Mouse (Mus musculus) intestine, postnatal 0 days (tissue): ENCODE results near the gene Foxj1. TPM values are rescaled to one million over a fixed set of nuclear protein-coding genes. Genes with fewer than 3 reads are reported as not detected.

Experiments used
- ATAC-seq: fragments of 200-750 bp; cut with Nextera tagmentation; 2 replicates; pipeline ENCODE4 v1.8.0; 2017; ENCODE audit warnings: mild to moderate bottlenecking, moderate TSS enrichment, moderate library complexity
- H3K27ac ChIP-seq: fragments of 300-500 bp; sonication (generic); 2 replicates; pipeline ENCODE4 v1.5.1; 2014; ENCODE audit warnings: mild to moderate bottlenecking, low read depth, low read length, moderate library complexity
- H3K27me3 ChIP-seq: fragments of 300-500 bp; sonication (generic); replicated peaks from 2 replicates; pipeline ENCODE4 v1.6.1; 2014; ENCODE audit warnings: low read length, mixed read lengths; ENCODE audit not compliant: control insufficient read depth, insufficient read depth
- H3K36me3 ChIP-seq: fragments of 300-500 bp; sonication (generic); 2 replicates; pipeline ENCODE4 v1.6.1; 2014; ENCODE audit warnings: mild to moderate bottlenecking, moderate library complexity; ENCODE audit not compliant: control insufficient read depth, insufficient read depth
- H3K4me1 ChIP-seq: fragments of 300-500 bp; sonication (generic); replicated peaks from 2 replicates; pipeline ENCODE4 v1.6.1; 2014; ENCODE audit warnings: antibody characterized with exemption, low read length, mixed read lengths; ENCODE audit not compliant: control insufficient read depth, insufficient read depth
- H3K4me2 ChIP-seq: fragments of 300-500 bp; sonication (generic); replicated peaks from 2 replicates; pipeline ENCODE4 v1.6.1; 2014; ENCODE audit warnings: low read depth, mild to moderate bottlenecking, moderate library complexity
- H3K4me3 ChIP-seq: fragments of 300-500 bp; sonication (generic); 2 replicates; pipeline ENCODE4 v1.5.1; 2014; ENCODE audit warnings: low read depth, low read length
- H3K9ac ChIP-seq: fragments of 300-500 bp; sonication (generic); 2 replicates; pipeline ENCODE4 v1.6.1; 2014; ENCODE audit warnings: mild to moderate bottlenecking, low read depth, low read length
- H3K9me3 ChIP-seq: fragments of 300-500 bp; sonication (generic); 2 replicates; pipeline ENCODE4 v1.6.1; 2016; ENCODE audit warnings: mixed run types; ENCODE audit not compliant: control insufficient read depth
- CTCF ChIP-seq: sonication (generic); IDR thresholded peaks from 2 replicates; pipeline ENCODE4 v1.5.1; 2016; ENCODE audit warnings: low read depth, mild to moderate bottlenecking, control low read depth, antibody characterized with exemption, moderate library complexity
- WGBS: fragments of 180-500 bp; shearing (Covaris S2); extraction: QIAGEN DNeasy Blood & Tissue Kit; methylation state at CpG from one replicate; pipeline ENCODE4 v1.1.7; 2014; 5-methylcytosine and 5-hydroxymethylcytosine counted together
- polyA plus RNA-seq: library from polyadenylated mRNA; unstranded; fragments of >200 nt; fragmentation: Nextera tagmentation; extraction: Ambion mirVana; gene quantifications from 2 replicates; pipeline ENCODE4 v1.2.1, GENCODE M21; 2015

Gene Foxj1
- polyA plus RNA-seq, 1 experiment from 2014 or later = 0.09 TPM

GRCm38 (mm10) chr11:116330211-116330518, 5.0 kb downstream of the Foxj1 start:
- H3K27ac ChIP-seq = no peak overlapping the region
- TF ChIP-seq CTCF = no peak
- H3K9ac ChIP-seq = no peak overlapping the region

GRCm38 (mm10) chr11:116329314-116330210, 5.6 kb downstream of the Foxj1 start:
- Histone ChIP-seq H3K9me3 (no peaks in the 10 kb centered on the region), H3K36me3 (no peaks in the 10 kb centered on the region), H3K4me3 (no peak overlapping the region), H3K9ac (no peak overlapping the region), H3K4me2 (no peak overlapping the region), H3K4me1 (peaks cover 6% of the 10 kb centered on the region; the same call in 1 of the 2 replicates), H3K27ac (no peak overlapping the region), H3K27me3 (peaks cover 10% of the 10 kb centered on the region)
- no peak for TF ChIP-seq CTCF
- 53% methylated on average over 18 of the region's 18 CpGs for WGBS
- no peak for ATAC-seq

More at GRCm38 (mm10) chr11:116330211-116330518, 5.0 kb downstream of the Foxj1 start:
- Histone ChIP-seq H3K9me3 (no peaks in the 10 kb centered on the region), H3K36me3 (no peaks in the 10 kb centered on the region), H3K4me1 (peaks cover 8% of the 10 kb centered on the region; the same call in 1 of the 2 replicates), H3K4me3 (no peak overlapping the region), H3K4me2 (no peak overlapping the region), H3K27me3 (peaks cover 16% of the 10 kb centered on the region)
- no peak for ATAC-seq
- WGBS = 72% methylated on average over 7 of the region's 7 CpGs

- Histone ChIP-seq H3K27me3 (no peaks in the 10 kb centered on the region), H3K4me3 (no peak overlapping the region), H3K4me1 (no peaks in the 10 kb centered on the region), H3K4me2 (no peak overlapping the region), H3K9ac (no peak overlapping the region), H3K36me3 (no peaks in the 10 kb centered on the region), H3K9me3 (no peaks in the 10 kb centered on the region), H3K27ac (no peak overlapping the region)
- TF ChIP-seq CTCF = no peak
- ATAC-seq = no peak
- WGBS = 71% methylated on average over 7 of the region's 7 CpGs
Measured at GRCm38 (mm10) chr11:116326963-116327603, 8.1 kb downstream of the Foxj1 start.

- Histone ChIP-seq H3K9me3 (no peaks in the 10 kb centered on the region), H3K9ac (peak overlapping the region; percentile 48), H3K27ac (no peak overlapping the region), H3K4me1 (0 out of 2 replicates have a peak, but pooled peaks cover 4% of the 10 kb centered on the region), H3K36me3 (no peaks in the 10 kb centered on the region), H3K4me2 (peak overlapping the region; percentile 97), H3K27me3 (no peaks in the 10 kb centered on the region), H3K4me3 (peak overlapping the region; percentile 45)
- WGBS = 3% methylated on average over 41 of the region's 41 CpGs
- peak; percentile 99 for TF ChIP-seq CTCF
- peak; percentile 75 for ATAC-seq
Measured at GRCm38 (mm10) chr11:116318719-116319659, 16.2 kb downstream of the Foxj1 start.

GRCm38 (mm10) chr11:116312359-116312758, 22.8 kb downstream of the Foxj1 start:
- H3K27ac ChIP-seq = no peak overlapping the region
- H3K27me3 ChIP-seq = no peaks in the 10 kb centered on the region
- no peaks in the 10 kb centered on the region for H3K4me1 ChIP-seq
- no peaks in the 10 kb centered on the region for H3K9me3 ChIP-seq
- no peak for ATAC-seq
- no peaks in the 10 kb centered on the region for H3K36me3 ChIP-seq
- 22% methylated on average over 8 of the region's 8 CpGs for WGBS
- no peak for TF ChIP-seq CTCF
- H3K4me2 ChIP-seq = no peak overlapping the region
- H3K4me3 ChIP-seq = no peak overlapping the region
- no peak overlapping the region for H3K9ac ChIP-seq
